Mouse (Mus musculus) small intestine, adult 2 months (tissue): ENCODE measurements around the gene Fam102a. TPM values are rescaled to one million over a fixed set of nuclear protein-coding genes. Genes with fewer than 3 reads are reported as not detected.
A peak's percentile ranks its signal among the peaks of the same experiment; 100 is the strongest.

ENCODE experiments used
- H3K27ac ChIP-seq: fragments of 200-500 bp; 2 replicates; pipeline ENCODE4 v1.5.1; 2012; ENCODE audit warnings: low read depth, low read length, control low read depth, inconsistent platforms; ENCODE audit not compliant: insufficient read depth
- H3K27me3 ChIP-seq: fragments of 200-500 bp; 2 replicates; pipeline ENCODE4 v1.6.1; 2012; ENCODE audit warnings: mild to moderate bottlenecking, moderate library complexity, low read length, inconsistent platforms; ENCODE audit not compliant: control insufficient read depth, insufficient read depth
- H3K36me3 ChIP-seq: fragments of 200-500 bp; 2 replicates; pipeline ENCODE4 v1.6.1; 2012; ENCODE audit warnings: mild to moderate bottlenecking, low read length, control low read depth, inconsistent platforms; ENCODE audit not compliant: control insufficient read depth, insufficient read depth
- H3K4me1 ChIP-seq: fragments of 200-500 bp; 2 replicates; pipeline ENCODE4 v1.6.1; 2012; ENCODE audit warnings: low read length, inconsistent platforms, mixed read lengths; ENCODE audit not compliant: control insufficient read depth, insufficient read depth, insufficient read length
- H3K4me3 ChIP-seq: fragments of 200-500 bp; 2 replicates; pipeline ENCODE4 v1.5.1; 2012; ENCODE audit warnings: low read depth, mild to moderate bottlenecking, control low read depth, inconsistent platforms, low read length, moderate library complexity
- CTCF ChIP-seq: fragments of 200-500 bp; IDR thresholded peaks from 2 replicates; pipeline ENCODE4 v1.5.1; 2012; ENCODE audit warnings: low read depth, mild to moderate bottlenecking, control low read depth, inconsistent platforms, low read length, moderate library complexity, mixed read lengths; ENCODE audit not compliant: insufficient replicate concordance, insufficient read length; ENCODE audit errors: extremely low read depth
- POLR2A ChIP-seq: fragments of 200-500 bp; IDR thresholded peaks from 2 replicates; pipeline ENCODE4 v1.6.1; 2012; ENCODE audit warnings: low read depth, mild to moderate bottlenecking, control low read depth, inconsistent platforms, low read length, moderate library complexity
- WGBS: fragments of 180-500 bp; shearing (Covaris S2); methylation state at CpG from one replicate; pipeline ENCODE4 v1.1.7; 2018; 5-methylcytosine and 5-hydroxymethylcytosine counted together
- polyA plus RNA-seq: library from polyadenylated mRNA; depleted of rRNA; stranded (reverse); fragments of >200 nt; gene quantifications from 2 replicates; pipeline ENCODE4 v1.2.3, GENCODE M21; 2012

The Fam102a gene
- polyA plus RNA-seq, 1 experiment, result 96.2 TPM

- peak overlapping the region; percentile 79 for H3K27ac ChIP-seq
- H3K4me1 ChIP-seq, result peaks cover 19% of the 10 kb centered on the region
- 57% methylated on average over 2 of the region's 2 CpGs for WGBS
- no peaks in the 10 kb centered on the region for H3K27me3 ChIP-seq
- no peak overlapping the region for H3K4me3 ChIP-seq
- no peaks in the 10 kb centered on the region for H3K36me3 ChIP-seq
- TF ChIP-seq CTCF (no peak), POLR2A (peak; percentile 32; the same call in 1 of the 2 replicates)
Observed at GRCm38 (mm10) chr2:32530479-32530878, 4.7 kb upstream of the Fam102a start.

- Histone ChIP-seq H3K27ac (no peak overlapping the region), H3K4me1 (peaks cover 13% of the 10 kb centered on the region; the same call in 1 of the 2 replicates), H3K4me3 (no peak overlapping the region), H3K27me3 (no peaks in the 10 kb centered on the region), H3K36me3 (no peaks in the 10 kb centered on the region)
- 85% methylated on average over 2 of the region's 2 CpGs for WGBS
- TF ChIP-seq CTCF, result no peak
- TF ChIP-seq POLR2A, result no peak
Observed at GRCm38 (mm10) chr2:32533163-32533562, 2.0 kb upstream of the Fam102a start.

- H3K27me3 ChIP-seq, result no peaks in the 10 kb centered on the region
- H3K36me3 ChIP-seq, result no peaks in the 10 kb centered on the region
- H3K4me3 ChIP-seq, result peak overlapping the region; percentile 64
- H3K27ac ChIP-seq, result peak overlapping the region; percentile 97
- H3K4me1 ChIP-seq, result peaks cover 21% of the 10 kb centered on the region; the same call in 1 of the 2 replicates
- TF ChIP-seq CTCF, result no peak
- peak; percentile 68; the same call in 1 of the 2 replicates for TF ChIP-seq POLR2A
- 7% methylated on average over 13 of the region's 13 CpGs for WGBS
Observed at GRCm38 (mm10) chr2:32534061-32534732, 935 bp upstream of the Fam102a start.

GRCm38 (mm10) chr2:32535501-32535991, 414 bp downstream of the Fam102a start:
- no peak for TF ChIP-seq CTCF
- peak; percentile 88 for TF ChIP-seq POLR2A
- H3K4me1 ChIP-seq, result peaks cover 23% of the 10 kb centered on the region; the same call in 1 of the 2 replicates
- WGBS, result under 1% methylated on average over 56 of the region's 56 CpGs
- H3K27me3 ChIP-seq, result no peaks in the 10 kb centered on the region
- H3K4me3 ChIP-seq, result peak overlapping the region; percentile 97
- H3K36me3 ChIP-seq, result no peaks in the 10 kb centered on the region
- H3K27ac ChIP-seq, result peak overlapping the region; percentile 100

- H3K27ac ChIP-seq, result peak overlapping the region; percentile 100
- WGBS, result under 1% methylated on average over 14 of the region's 14 CpGs
- H3K27me3 ChIP-seq, result no peaks in the 10 kb centered on the region
Observed at GRCm38 (mm10) chr2:32536086-32536633, 1.0 kb downstream of the Fam102a start.

GRCm38 (mm10) chr2:32536634-32537359, 1.7 kb downstream of the Fam102a start:
- H3K4me1 ChIP-seq, result peaks cover 32% of the 10 kb centered on the region; the same call in 1 of the 2 replicates
- H3K27me3 ChIP-seq, result no peaks in the 10 kb centered on the region
- H3K27ac ChIP-seq, result peak overlapping the region; percentile 100
- H3K4me3 ChIP-seq, result peak overlapping the region; percentile 97
- WGBS, result 6% methylated on average over 11 of the region's 11 CpGs
- H3K36me3 ChIP-seq, result no peaks in the 10 kb centered on the region
- TF ChIP-seq CTCF (peak; percentile 47; the same call in 1 of the 2 replicates), POLR2A (no peak; the same call in 1 of the 2 replicates)

More at GRCm38 (mm10) chr2:32536086-32536633, 1.0 kb downstream of the Fam102a start:
- TF ChIP-seq POLR2A (no peak; the same call in 1 of the 2 replicates), CTCF (no peak)
- H3K36me3 ChIP-seq, result no peaks in the 10 kb centered on the region
- peak overlapping the region; percentile 97 for H3K4me3 ChIP-seq
- peaks cover 28% of the 10 kb centered on the region; the same call in 1 of the 2 replicates for H3K4me1 ChIP-seq

GRCm38 (mm10) chr2:32537360-32537905, 2.3 kb downstream of the Fam102a start:
- Histone ChIP-seq H3K27ac (peak overlapping the region; percentile 100), H3K36me3 (no peaks in the 10 kb centered on the region), H3K4me3 (peak overlapping the region; percentile 97), H3K27me3 (no peaks in the 10 kb centered on the region), H3K4me1 (peaks cover 38% of the 10 kb centered on the region; the same call in 1 of the 2 replicates)
- TF ChIP-seq POLR2A (no peak), CTCF (no peak)
- 10% methylated on average over 9 of the region's 9 CpGs for WGBS
